Mouse (Mus musculus): ENCODE data around the gene Siva1. TPM values are rescaled to one million over a fixed set of nuclear protein-coding genes. Genes with fewer than 3 reads are reported as not detected.

Siva1 gene
- polyA plus RNA-seq, 1 experiment from 2014 or later = 359 TPM

- H3K27ac ChIP-seq = no peak overlapping the region
- H3K36me3 ChIP-seq = peaks cover 100% of the 10 kb centered on the region
- WGBS = 91% methylated on average over 9 of the region's 9 CpGs
- H3K27me3 ChIP-seq (ENCODE audit: low read depth, poor library complexity, severe bottlenecking) = no peaks in the 10 kb centered on the region
- no peak overlapping the region for H3K4me3 ChIP-seq
- H3K9me3 ChIP-seq (replicated peaks) = no peaks in the 10 kb centered on the region
- DNase-seq (ENCODE audit: low spot score) = no peak
- peaks cover 27% of the 10 kb centered on the region for H3K4me1 ChIP-seq
Measured at GRCm38 (mm10) chr12:112665881-112666544, 21.5 kb downstream of the Siva1 start.

DNA sequence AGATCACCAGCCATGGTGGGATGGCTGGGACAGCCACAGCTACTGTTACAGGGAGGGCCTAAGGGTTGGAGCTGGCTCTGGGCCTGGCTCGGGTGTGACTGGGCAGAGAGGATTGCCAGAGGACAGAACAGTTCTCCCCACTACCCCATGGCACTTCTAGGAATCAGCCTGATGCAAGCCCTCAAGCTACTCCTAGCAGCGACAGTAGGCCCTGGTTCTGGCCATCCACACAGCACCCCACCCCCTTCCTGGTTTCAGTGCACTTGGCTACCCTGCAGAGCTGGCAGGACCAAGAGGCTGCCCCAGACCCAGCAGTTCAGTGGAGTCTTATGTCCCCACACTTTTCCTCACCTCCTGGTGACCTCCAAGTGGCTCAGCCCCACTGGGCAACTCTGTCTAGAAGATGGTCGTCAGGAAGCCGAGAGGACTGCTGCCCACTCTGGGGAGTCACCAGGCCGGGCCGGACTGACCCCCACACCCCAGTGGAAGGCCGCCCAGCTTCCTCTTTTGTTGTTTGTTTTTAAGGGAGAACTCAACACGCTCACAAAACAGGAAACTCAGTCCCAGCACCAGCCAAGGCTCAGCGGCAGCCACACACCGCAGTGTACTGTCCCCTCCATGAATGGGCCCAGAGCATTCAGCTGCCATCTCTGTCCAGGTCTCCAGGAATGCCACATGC lies 23.3 kb downstream of the Siva1 start:
- Histone ChIP-seq H3K27ac (no peak overlapping the region), H3K27me3 (ENCODE audit: low read depth, poor library complexity, severe bottlenecking) (no peaks in the 10 kb centered on the region), H3K4me3 (no peak overlapping the region), H3K4me1 (peaks cover 38% of the 10 kb centered on the region), H3K9me3 (replicated peaks) (no peaks in the 10 kb centered on the region), H3K36me3 (peaks cover 96% of the 10 kb centered on the region)
- 84% methylated on average over 10 of the region's 10 CpGs for WGBS
- no peak for DNase-seq (ENCODE audit: low spot score)

GRCm38 (mm10) chr12:112670718-112671393 lies 26.4 kb downstream of the Siva1 start:
- Histone ChIP-seq H3K27me3 (ENCODE audit: low read depth, poor library complexity, severe bottlenecking) (no peaks in the 10 kb centered on the region), H3K27ac (peak overlapping the region; percentile 66), H3K4me1 (peaks cover 51% of the 10 kb centered on the region), H3K36me3 (peaks cover 65% of the 10 kb centered on the region), H3K4me3 (peak overlapping the region; percentile 27), H3K9me3 (replicated peaks) (no peaks in the 10 kb centered on the region)
- no peak for DNase-seq (ENCODE audit: low spot score)
- WGBS = 49% methylated on average over 9 of the region's 9 CpGs

DNA sequence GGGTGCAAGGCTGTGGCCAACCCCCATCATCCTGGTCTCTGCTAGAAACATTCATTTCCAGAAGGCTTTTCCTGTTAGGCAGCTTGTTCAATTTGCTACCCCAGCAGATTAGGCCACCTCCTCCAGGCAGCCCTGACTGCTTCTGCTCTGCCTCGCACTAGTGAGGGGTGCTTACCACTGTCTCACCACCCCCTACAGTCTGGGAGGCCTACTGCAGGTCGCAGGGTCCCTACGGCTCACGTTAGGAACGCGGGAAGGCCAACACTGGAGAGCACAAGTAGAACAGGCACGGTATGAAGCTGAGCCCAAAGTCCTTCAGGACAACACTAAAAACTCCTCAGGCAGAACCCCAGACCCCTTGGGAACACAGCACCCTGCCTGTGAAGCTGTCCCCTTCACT lies 27.4 kb downstream of the Siva1 start:
- peaks cover 51% of the 10 kb centered on the region for H3K4me1 ChIP-seq
- H3K27ac ChIP-seq = peak overlapping the region; percentile 66
- no peak for DNase-seq (ENCODE audit: low spot score)

GRCm38 (mm10) chr12:112672744-112673575 lies 28.5 kb downstream of the Siva1 start:
- DNase-seq (ENCODE audit: low spot score) = peak; percentile 64
- Histone ChIP-seq H3K27me3 (ENCODE audit: low read depth, poor library complexity, severe bottlenecking) (peaks cover 19% of the 10 kb centered on the region), H3K4me3 (peak overlapping the region; percentile 97), H3K9me3 (replicated peaks) (no peaks in the 10 kb centered on the region), H3K27ac (peak overlapping the region; percentile 99), H3K36me3 (peaks cover 44% of the 10 kb centered on the region), H3K4me1 (peaks cover 53% of the 10 kb centered on the region)
- 12% methylated on average over 21 of the region's 21 CpGs for WGBS

More for the DNA sequence above, 27.4 kb downstream of the Siva1 start:
- peaks cover 9% of the 10 kb centered on the region for H3K27me3 ChIP-seq (ENCODE audit: low read depth, poor library complexity, severe bottlenecking)
- H3K36me3 ChIP-seq = peaks cover 55% of the 10 kb centered on the region
- H3K9me3 ChIP-seq (replicated peaks) = no peaks in the 10 kb centered on the region
- WGBS = 83% methylated on average over 7 of the region's 7 CpGs
- H3K4me3 ChIP-seq = peak overlapping the region; percentile 97

DNA sequence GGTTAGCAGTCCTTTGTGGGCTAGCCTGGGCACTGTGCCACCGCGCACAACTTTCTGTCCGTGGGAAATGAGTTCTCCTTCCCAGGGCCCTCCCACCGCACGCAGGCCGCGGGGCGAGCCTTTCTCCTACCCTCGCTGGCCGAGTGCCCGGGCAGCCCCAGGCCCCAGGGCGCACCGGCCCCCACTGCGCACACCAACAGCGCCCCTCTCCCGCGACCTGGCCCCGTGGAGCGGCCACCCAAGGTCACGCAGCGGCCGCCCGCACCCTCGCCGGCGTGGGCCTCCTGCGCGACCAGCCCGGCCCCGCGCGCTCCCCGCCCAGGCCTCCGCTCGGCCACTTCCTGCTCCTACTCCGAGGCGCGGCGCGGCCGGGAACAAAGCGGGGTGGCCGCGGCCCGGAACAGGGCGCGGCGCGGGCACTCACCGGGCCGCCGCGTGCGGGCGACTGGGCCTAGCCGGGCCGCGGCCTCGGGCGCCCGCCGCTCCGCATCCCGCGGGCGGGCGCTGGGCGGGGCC lies 29.2 kb downstream of the Siva1 start:
- peak overlapping the region; percentile 97 for H3K4me3 ChIP-seq
- no peaks in the 10 kb centered on the region for H3K9me3 ChIP-seq (replicated peaks)
- H3K4me1 ChIP-seq = peaks cover 60% of the 10 kb centered on the region
- peaks cover 26% of the 10 kb centered on the region for H3K27me3 ChIP-seq (ENCODE audit: low read depth, poor library complexity, severe bottlenecking)
- peak overlapping the region; percentile 99 for H3K27ac ChIP-seq
- peak; percentile 64 for DNase-seq (ENCODE audit: low spot score)
- 5% methylated on average over 57 of the region's 68 CpGs for WGBS
- H3K36me3 ChIP-seq = peaks cover 38% of the 10 kb centered on the region

GRCm38 (mm10) chr12:112674132-112675011 lies 29.9 kb downstream of the Siva1 start, which contains the start of gene Akt1:
Gene Akt1, minus strand, starts transcription at chr12:112674884.
- Histone ChIP-seq H3K4me3 (peak within 1 kb of the TSS; percentile 97), H3K36me3 (peaks cover 30% of the 10 kb centered on the region), H3K27ac (peak within 1 kb of the TSS; percentile 99), H3K4me1 (peaks cover 67% of the 10 kb centered on the region), H3K9me3 (replicated peaks) (no peaks in the 10 kb centered on the region), H3K27me3 (ENCODE audit: low read depth, poor library complexity, severe bottlenecking) (peaks cover 33% of the 10 kb centered on the region)
- WGBS = 14% methylated on average over 70 of the region's 70 CpGs
- peak; percentile 79 for DNase-seq (ENCODE audit: low spot score)

- H3K4me3 ChIP-seq = peak overlapping the region; percentile 97
- peaks cover 44% of the 10 kb centered on the region for H3K27me3 ChIP-seq (ENCODE audit: low read depth, poor library complexity, severe bottlenecking)
- H3K4me1 ChIP-seq = peaks cover 69% of the 10 kb centered on the region
- peak overlapping the region; percentile 99 for H3K27ac ChIP-seq
- WGBS = 16% methylated on average over 18 of the region's 18 CpGs
- peaks cover 20% of the 10 kb centered on the region for H3K36me3 ChIP-seq
- H3K9me3 ChIP-seq (replicated peaks) = no peaks in the 10 kb centered on the region
- peak; percentile 88 for DNase-seq (ENCODE audit: low spot score)
Measured at GRCm38 (mm10) chr12:112675245-112676035, 31.0 kb downstream of the Siva1 start.

DNA sequence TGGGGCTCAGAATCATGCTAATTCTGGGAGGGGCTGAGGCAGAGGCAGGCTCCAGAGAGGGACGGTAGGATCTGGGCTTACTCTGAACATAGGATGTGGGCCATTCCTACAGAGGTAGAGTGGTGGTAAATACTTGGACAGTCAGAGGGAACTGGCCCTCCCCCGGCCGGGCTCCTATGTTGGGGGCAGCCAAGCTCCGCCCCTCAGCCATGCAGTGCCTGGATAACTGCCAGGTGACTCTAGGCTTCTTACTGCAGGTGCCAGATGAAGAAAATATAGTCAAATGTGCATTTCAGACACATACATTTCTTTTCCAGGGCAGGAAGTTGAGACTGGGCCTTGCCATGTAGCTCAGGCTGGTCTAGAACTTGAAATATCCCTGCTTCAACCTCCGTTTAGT lies 32.6 kb downstream of the Siva1 start:
- DNase-seq (ENCODE audit: low spot score) = no peak
- H3K27me3 ChIP-seq (ENCODE audit: low read depth, poor library complexity, severe bottlenecking) = peaks cover 61% of the 10 kb centered on the region
- no peak overlapping the region for H3K4me3 ChIP-seq
- H3K27ac ChIP-seq = no peak overlapping the region
- WGBS = 60% methylated on average over 5 of the region's 5 CpGs
- H3K4me1 ChIP-seq = peaks cover 53% of the 10 kb centered on the region
- no peaks in the 10 kb centered on the region for H3K9me3 ChIP-seq (replicated peaks)
- peaks cover 3% of the 10 kb centered on the region; the same call in 1 of the 2 replicates for H3K36me3 ChIP-seq

GRCm38 (mm10) chr12:112677943-112678554 lies 33.6 kb downstream of the Siva1 start:
- DNase-seq (ENCODE audit: low spot score) = no peak
- Histone ChIP-seq H3K27ac (peak overlapping the region; percentile 85), H3K27me3 (ENCODE audit: low read depth, poor library complexity, severe bottlenecking) (peaks cover 70% of the 10 kb centered on the region), H3K4me3 (peak overlapping the region; percentile 75), H3K4me1 (peaks cover 43% of the 10 kb centered on the region), H3K9me3 (replicated peaks) (no peaks in the 10 kb centered on the region), H3K36me3 (no peaks in the 10 kb centered on the region)
- 20% methylated on average over 19 of the region's 19 CpGs for WGBS
